Mouse (Mus musculus) heart, adult 2 months (tissue): ENCODE results near the gene P4hb.

Experiments
- CTCF ChIP-seq: fragments of 200-600 bp; IDR thresholded peaks from 2 replicates; pipeline ENCODE4 v1.8.1; 2022; ENCODE audit warnings: antibody characterized with exemption, mild to moderate bottlenecking, moderate library complexity
- EP300 ChIP-seq: fragments of 200-500 bp; IDR thresholded peaks from 2 replicates; pipeline ENCODE4 v1.6.1; 2011; ENCODE audit warnings: low read depth, low read length, control low read depth; ENCODE audit not compliant: insufficient read depth
- POLR2A ChIP-seq: fragments of 200-500 bp; IDR thresholded peaks from 2 replicates; pipeline ENCODE4 v1.6.1; 2011; ENCODE audit warnings: mild to moderate bottlenecking, low read depth, low read length, control low read depth; ENCODE audit not compliant: insufficient read depth

DNA sequence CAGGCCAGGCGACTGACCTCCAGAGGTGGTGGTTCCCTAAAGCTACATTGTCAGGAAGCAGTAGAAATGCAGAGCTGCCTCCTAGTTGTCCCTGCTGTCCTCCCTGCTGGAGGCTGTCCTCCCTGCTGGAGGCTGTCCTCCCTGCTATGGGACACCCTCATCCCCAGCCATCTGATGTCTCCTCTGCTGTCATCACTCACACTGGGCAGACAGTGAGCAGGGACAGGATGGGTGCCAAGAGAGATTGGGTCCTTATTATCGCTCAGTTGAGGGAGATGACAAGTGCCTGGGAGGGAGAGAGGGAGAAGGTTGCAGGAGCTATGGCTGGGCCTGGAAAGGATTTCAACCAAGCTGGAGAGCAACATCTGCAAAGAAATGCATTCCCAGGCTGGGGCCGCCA lies 37.9 kb downstream of the P4hb start:
- peak; percentile 58; the same call in 1 of the 2 replicates for TF ChIP-seq EP300
- no peak for TF ChIP-seq POLR2A
- TF ChIP-seq CTCF, result no peak
